Mouse (Mus musculus): Measurements from ENCODE around the gene a. TPM values are rescaled to one million over a fixed set of nuclear protein-coding genes. Genes with fewer than 3 reads are reported as not detected.

a gene
- polyA plus RNA-seq, 1 experiment from 2014 or later, result 0.32 TPM

DNA sequence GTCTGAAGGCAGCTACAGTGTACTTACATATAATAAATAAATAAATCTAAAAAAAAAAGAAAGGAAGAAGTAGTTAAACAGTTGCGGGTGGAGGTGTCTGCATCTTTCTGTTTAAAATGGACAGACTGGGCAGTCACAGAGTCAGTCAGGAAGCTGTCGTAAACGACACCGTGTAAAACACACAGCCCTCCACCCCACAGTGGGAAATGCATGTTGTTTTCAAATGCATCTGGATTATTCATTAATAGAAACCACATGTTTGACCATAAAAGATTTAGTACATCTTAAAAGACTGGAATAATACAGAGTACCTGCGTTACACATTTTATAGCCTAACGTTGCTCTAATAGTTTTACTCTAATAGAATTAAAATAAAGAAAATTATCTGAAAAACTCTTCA lies 135.6 kb downstream of the a start:
- H3K27me3 ChIP-seq, result no peaks in the 10 kb centered on the region
- H3K4me3 ChIP-seq (replicated peaks), result no peak overlapping the region
- no peak overlapping the region for H3K4me2 ChIP-seq
- ATAC-seq (ENCODE audit: insufficient read depth), result no peak
- no peaks in the 10 kb centered on the region for H3K9me3 ChIP-seq (replicated peaks)
- no peak overlapping the region for H3K9ac ChIP-seq
- H3K4me1 ChIP-seq (replicated peaks), result no peaks in the 10 kb centered on the region
- 74% methylated on average over 6 of the region's 6 CpGs for WGBS (ENCODE audit: insufficient replicate concordance)
- no peak overlapping the region for H3K27ac ChIP-seq (replicated peaks)
- H3K36me3 ChIP-seq (replicated peaks), result no peaks in the 10 kb centered on the region

DNA sequence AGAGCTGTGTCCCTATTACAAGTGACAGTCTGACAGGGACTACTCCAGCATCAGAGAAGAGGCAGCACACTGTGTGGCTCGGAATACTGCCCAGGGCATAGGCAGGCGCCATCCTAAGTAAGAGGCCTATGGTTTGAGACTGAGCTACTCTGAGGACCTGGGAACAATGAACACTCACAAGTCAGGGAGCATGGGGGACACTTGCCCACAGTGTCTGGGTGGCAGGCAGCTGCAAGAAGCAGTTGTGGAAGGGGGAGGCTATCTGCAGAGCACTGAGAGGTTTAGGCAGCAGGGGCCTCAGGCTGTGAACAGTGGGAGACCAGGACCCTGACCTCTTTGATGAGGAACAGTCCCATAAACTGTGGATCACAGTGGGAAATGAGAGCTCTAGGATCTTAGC lies 137.1 kb downstream of the a start:
- H3K9me3 ChIP-seq (replicated peaks), result no peaks in the 10 kb centered on the region
- H3K27me3 ChIP-seq, result no peaks in the 10 kb centered on the region
- no peaks in the 10 kb centered on the region for H3K4me1 ChIP-seq (replicated peaks)
- H3K9ac ChIP-seq, result no peak overlapping the region
- H3K36me3 ChIP-seq (replicated peaks), result no peaks in the 10 kb centered on the region
- no peak overlapping the region for H3K4me3 ChIP-seq (replicated peaks)
- ATAC-seq (ENCODE audit: insufficient read depth), result no peak
- no peak overlapping the region for H3K27ac ChIP-seq (replicated peaks)
- H3K4me2 ChIP-seq, result no peak overlapping the region
- 63% methylated on average over 2 of the region's 2 CpGs for WGBS (ENCODE audit: insufficient replicate concordance)

DNA sequence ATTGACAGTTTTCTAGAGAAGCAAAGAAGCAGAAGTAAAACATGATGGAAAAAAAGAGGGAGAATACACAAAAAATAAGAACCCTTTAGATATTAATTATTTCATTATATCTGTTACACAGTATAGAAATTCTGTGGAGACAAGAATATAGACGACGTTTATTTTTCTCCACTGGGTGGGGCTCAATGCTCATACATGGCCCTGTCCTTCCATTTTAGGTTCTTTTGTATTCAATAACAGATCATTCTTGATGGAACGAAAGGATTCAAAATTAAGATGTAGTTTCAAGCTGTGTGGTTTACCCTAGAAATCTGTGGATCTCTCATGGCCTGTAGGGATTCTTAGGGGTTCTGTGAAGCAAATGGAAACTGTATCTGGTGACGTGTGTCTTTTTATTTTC lies 142.7 kb downstream of the a start:
- Histone ChIP-seq H3K4me2 (no peak overlapping the region), H3K27me3 (0 out of 2 replicates have a peak, but pooled peaks cover 4% of the 10 kb centered on the region), H3K4me1 (replicated peaks) (no peaks in the 10 kb centered on the region), H3K27ac (replicated peaks) (no peak overlapping the region), H3K36me3 (replicated peaks) (no peaks in the 10 kb centered on the region), H3K9me3 (replicated peaks) (no peaks in the 10 kb centered on the region), H3K4me3 (replicated peaks) (no peak overlapping the region), H3K9ac (no peak overlapping the region)
- 49% methylated on average over 4 of the region's 4 CpGs for WGBS (ENCODE audit: insufficient replicate concordance)
- no peak for ATAC-seq (ENCODE audit: insufficient read depth)

DNA sequence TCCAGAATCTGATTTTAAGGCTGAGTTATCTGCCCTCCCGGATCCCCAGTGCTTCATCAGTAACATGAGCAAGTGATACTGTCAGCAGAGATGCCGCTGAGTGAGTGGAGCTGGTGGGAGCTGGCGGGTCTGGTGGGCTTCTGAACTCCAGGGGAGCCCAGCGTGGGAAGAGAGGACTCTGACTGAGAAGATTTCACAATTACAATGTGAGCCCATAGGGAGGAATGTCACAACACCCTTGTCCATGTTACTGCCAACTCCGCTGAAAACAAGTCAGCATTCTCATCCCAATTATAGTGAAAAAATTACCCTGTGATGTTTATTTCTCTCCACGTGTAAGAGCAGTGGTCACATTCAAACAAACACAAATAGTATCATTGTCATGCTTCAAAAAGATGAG lies 144.9 kb downstream of the a start:
- no peak overlapping the region for H3K27ac ChIP-seq (replicated peaks)
- no peak overlapping the region for H3K9ac ChIP-seq
- H3K4me1 ChIP-seq (replicated peaks), result no peaks in the 10 kb centered on the region
- H3K4me3 ChIP-seq (replicated peaks), result no peak overlapping the region
- no peak overlapping the region for H3K4me2 ChIP-seq
- H3K27me3 ChIP-seq, result 0 out of 2 replicates have a peak, but pooled peaks cover 4% of the 10 kb centered on the region
- no peaks in the 10 kb centered on the region for H3K9me3 ChIP-seq (replicated peaks)
- no peak for ATAC-seq (ENCODE audit: insufficient read depth)
- 50% methylated on average over 6 of the region's 6 CpGs for WGBS (ENCODE audit: insufficient replicate concordance)
- H3K36me3 ChIP-seq (replicated peaks), result no peaks in the 10 kb centered on the region

DNA sequence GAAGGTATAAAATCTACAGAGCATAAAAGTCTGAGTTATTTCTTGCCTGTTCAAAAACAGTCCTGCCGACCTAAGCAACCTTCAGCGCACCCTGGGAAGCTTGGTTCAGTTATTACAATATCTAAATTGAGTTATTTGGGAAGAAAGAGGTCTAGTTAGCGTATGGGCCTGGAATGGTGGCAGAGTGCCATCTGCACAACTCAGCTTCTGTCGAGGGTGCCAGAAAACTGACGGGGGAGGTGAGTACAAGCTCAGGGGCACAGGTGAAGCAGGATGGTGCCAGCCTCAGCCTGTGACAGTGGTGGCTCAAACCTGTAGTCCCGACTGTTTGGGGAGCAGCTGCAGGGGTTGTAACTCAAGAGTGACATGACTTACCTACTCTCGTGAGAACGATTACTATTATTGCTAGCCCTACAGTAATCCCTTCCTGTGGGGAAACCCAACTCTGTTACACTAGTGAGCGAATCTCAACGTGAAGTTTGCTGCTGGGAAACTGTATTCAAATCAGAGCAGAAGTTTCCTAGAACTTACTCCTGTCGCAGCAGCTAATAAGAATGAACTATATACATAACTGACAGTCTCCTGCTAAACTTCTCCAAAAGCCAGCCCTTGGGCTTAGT lies 145.4 kb downstream of the a start:
- Histone ChIP-seq H3K4me1 (replicated peaks) (no peaks in the 10 kb centered on the region), H3K9me3 (replicated peaks) (no peaks in the 10 kb centered on the region), H3K9ac (no peak overlapping the region), H3K27ac (replicated peaks) (no peak overlapping the region), H3K4me2 (no peak overlapping the region), H3K27me3 (0 out of 2 replicates have a peak, but pooled peaks cover 4% of the 10 kb centered on the region), H3K36me3 (replicated peaks) (no peaks in the 10 kb centered on the region), H3K4me3 (replicated peaks) (no peak overlapping the region)
- ATAC-seq (ENCODE audit: insufficient read depth), result no peak
- WGBS (ENCODE audit: insufficient replicate concordance), result 55% methylated on average over 11 of the region's 11 CpGs

DNA sequence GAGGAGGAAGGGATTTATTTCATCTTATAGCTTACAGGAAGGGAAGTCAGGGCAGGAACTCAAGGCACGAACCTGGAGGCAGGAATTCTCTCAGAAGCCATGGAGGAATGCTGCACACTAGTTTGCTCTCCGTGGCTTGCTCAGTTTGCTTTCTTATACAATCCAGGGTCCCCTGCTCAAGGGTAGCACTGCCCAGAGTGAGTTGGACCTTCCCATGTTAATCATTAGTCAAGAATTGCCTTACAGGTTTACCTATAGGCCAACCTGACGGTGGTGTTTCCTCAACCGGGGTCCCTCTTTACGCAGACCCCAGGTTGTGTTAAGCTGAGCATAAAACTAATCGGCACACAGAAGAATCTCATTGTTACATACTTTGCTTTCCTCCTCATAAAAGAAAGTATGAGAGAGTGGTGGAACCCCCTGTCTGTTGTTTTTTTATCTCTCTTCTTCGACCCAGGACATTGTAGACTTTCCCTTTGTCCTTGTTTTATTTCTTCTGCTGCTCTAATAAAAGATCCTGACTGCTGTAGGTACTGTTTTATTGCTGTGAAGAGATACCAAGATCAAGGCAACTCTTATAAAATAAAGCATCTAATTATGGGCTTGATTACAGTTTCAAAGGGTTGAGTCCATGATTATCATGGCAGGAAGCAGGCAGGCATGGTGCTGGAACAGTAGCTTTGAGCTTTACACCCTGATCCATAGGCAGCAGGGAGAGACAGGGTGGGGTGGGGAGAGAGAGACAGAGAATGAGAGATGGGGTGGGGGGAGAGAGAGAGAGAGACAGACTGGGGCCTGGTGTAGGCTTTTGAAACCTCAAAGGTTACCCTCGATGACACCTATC lies 146.6 kb downstream of the a start:
- Histone ChIP-seq H3K27ac (replicated peaks) (no peak overlapping the region), H3K9ac (no peak overlapping the region), H3K27me3 (0 out of 2 replicates have a peak, but pooled peaks cover 4% of the 10 kb centered on the region), H3K9me3 (replicated peaks) (no peaks in the 10 kb centered on the region), H3K4me3 (replicated peaks) (no peak overlapping the region), H3K4me1 (replicated peaks) (no peaks in the 10 kb centered on the region; the same call in 1 of the 2 replicates), H3K36me3 (replicated peaks) (no peaks in the 10 kb centered on the region), H3K4me2 (no peak overlapping the region)
- 52% methylated on average over 8 of the region's 8 CpGs for WGBS (ENCODE audit: insufficient replicate concordance)
- ATAC-seq (ENCODE audit: insufficient read depth), result no peak

DNA sequence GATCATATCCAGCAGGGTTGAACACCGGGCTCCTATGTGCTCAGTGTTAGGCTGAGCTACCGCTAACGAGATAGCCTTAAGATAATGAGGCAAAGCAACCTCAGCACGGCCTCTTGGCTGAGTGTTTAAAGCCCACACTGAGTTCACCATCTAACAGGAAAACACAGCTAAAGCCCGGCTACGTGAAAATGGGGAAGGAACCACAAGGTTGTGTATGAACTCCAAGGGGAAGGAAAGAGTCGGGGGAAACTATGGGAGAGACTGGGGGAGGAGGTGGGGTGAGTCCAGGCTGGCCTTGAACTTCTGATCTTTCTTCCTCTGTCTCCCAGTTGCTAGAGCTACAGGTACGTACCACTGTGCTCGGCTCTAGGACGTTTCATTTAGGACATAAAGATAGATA lies 150.8 kb downstream of the a start:
- Histone ChIP-seq H3K27ac (replicated peaks) (no peak overlapping the region), H3K36me3 (replicated peaks) (no peaks in the 10 kb centered on the region), H3K4me3 (replicated peaks) (no peak overlapping the region), H3K9ac (no peak overlapping the region), H3K27me3 (no peaks in the 10 kb centered on the region), H3K4me1 (replicated peaks) (no peaks in the 10 kb centered on the region; the same call in 1 of the 2 replicates), H3K4me2 (no peak overlapping the region), H3K9me3 (replicated peaks) (no peaks in the 10 kb centered on the region)
- no peak for ATAC-seq (ENCODE audit: insufficient read depth)
- 27% methylated on average over 10 of the region's 10 CpGs for WGBS (ENCODE audit: insufficient replicate concordance)

DNA sequence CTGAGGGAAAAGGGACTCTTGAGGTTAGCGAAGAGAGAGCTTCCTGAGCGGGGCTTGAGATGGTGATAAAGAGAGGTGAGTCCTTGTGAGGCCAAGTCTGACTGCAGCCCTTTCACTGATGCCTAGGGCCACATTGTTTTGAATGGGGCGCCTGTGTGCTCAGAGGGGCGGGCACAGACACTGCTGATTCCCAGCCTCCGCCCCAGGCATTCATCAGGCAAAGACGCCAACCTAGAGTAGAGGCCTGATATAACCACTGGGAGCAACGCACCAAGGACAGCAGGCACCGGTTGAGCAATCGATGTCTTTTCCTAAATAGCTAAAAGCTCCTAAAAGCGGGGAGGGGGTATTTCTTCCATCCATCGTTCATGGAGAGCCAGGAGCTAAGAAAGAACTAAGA lies 151.3 kb downstream of the a start:
- Histone ChIP-seq H3K9ac (no peak overlapping the region), H3K36me3 (replicated peaks) (no peaks in the 10 kb centered on the region), H3K4me3 (replicated peaks) (no peak overlapping the region), H3K27ac (replicated peaks) (no peak overlapping the region), H3K27me3 (no peaks in the 10 kb centered on the region), H3K4me2 (peak overlapping the region; percentile 50), H3K9me3 (replicated peaks) (no peaks in the 10 kb centered on the region), H3K4me1 (replicated peaks) (no peaks in the 10 kb centered on the region; the same call in 1 of the 2 replicates)
- ATAC-seq (ENCODE audit: insufficient read depth), result no peak
- 53% methylated on average over 11 of the region's 11 CpGs for WGBS (ENCODE audit: insufficient replicate concordance)

DNA sequence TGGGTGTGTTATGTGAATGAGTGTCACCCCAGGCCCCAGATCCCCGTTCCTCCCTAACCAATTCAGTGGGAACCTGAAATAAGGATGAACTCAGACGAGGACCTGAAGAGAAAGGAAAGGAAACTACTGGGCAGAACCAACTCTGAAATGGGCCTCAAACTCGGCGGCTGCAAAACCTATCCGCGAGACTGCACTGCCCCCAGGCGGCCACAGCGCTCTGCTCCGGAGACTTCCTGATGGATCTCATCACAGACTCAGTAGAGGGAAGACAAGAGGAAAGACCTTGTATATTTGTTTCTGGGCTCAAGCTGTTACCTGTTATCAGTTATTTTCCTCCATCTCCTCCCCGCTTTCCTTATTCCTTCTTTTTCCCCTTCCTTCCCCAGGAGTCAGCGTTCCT lies 151.9 kb downstream of the a start:
- Histone ChIP-seq H3K27me3 (no peaks in the 10 kb centered on the region), H3K4me2 (peak overlapping the region; percentile 50)
- 9% methylated on average over 11 of the region's 11 CpGs for whole genome bisulfite sequencing (ENCODE audit: insufficient replicate concordance)

DNA sequence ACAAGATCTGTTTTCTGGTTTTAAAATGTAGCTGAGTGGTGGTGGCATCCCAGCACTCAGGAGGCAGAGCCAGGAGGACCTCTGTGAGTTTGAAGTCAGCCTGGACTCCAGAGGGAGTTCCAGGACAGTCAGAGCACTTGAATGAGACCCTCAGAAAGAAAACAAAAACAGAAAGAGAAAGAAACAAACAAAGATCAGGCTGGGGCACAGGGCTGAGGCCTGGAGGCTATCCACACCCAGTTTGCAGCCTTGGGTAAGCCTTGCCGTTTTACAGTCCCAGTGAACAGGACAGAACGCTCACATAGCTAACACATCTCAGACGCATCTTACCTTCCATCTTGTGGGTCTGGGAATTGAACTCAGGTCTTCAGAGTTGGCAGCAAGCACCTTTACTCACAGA lies 155.7 kb downstream of the a start:
- Histone ChIP-seq H3K4me3 (replicated peaks) (no peak overlapping the region), H3K4me1 (replicated peaks) (no peaks in the 10 kb centered on the region; the same call in 1 of the 2 replicates), H3K4me2 (no peak overlapping the region), H3K27ac (replicated peaks) (no peak overlapping the region), H3K9ac (no peak overlapping the region), H3K27me3 (no peaks in the 10 kb centered on the region), H3K36me3 (replicated peaks) (no peaks in the 10 kb centered on the region), H3K9me3 (replicated peaks) (no peaks in the 10 kb centered on the region)
- 75% methylated on average over 3 of the region's 3 CpGs for WGBS (ENCODE audit: insufficient replicate concordance)
- ATAC-seq (ENCODE audit: insufficient read depth), result no peak

More for the DNA sequence above, 151.9 kb downstream of the a start:
- peak overlapping the region; percentile 24; the same call in 1 of the 2 replicates for H3K4me3 ChIP-seq (replicated peaks)
- no peaks in the 10 kb centered on the region; the same call in 1 of the 2 replicates for H3K4me1 ChIP-seq (replicated peaks)
- H3K36me3 ChIP-seq (replicated peaks), result no peaks in the 10 kb centered on the region
- ATAC-seq (ENCODE audit: insufficient read depth), result no peak
- H3K9me3 ChIP-seq (replicated peaks), result no peaks in the 10 kb centered on the region
- no peak overlapping the region for H3K27ac ChIP-seq (replicated peaks)
- H3K9ac ChIP-seq, result no peak overlapping the region

DNA sequence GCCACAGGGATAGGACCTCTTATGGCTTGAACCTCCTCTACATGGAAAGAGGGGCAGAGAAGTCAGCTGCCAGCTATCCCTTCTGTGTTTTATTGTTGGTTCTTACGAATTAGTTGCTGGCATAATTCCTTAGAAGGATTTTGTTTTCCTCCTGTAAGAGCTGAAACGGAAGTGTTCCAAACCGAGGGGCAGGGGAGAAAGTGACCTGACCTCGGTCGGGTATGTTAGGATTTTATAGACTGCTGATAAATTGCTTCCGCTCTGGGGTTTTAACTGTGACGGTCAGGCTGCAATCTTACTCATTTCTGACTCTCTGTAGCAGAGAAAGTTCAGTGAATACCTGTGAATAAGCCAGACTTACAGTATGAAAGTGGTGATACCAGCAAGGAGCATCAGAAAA lies 158.2 kb downstream of the a start:
- H3K4me1 ChIP-seq (replicated peaks), result no peaks in the 10 kb centered on the region
- H3K4me2 ChIP-seq, result no peak overlapping the region
- no peaks in the 10 kb centered on the region for H3K36me3 ChIP-seq (replicated peaks)
- no peaks in the 10 kb centered on the region for H3K9me3 ChIP-seq (replicated peaks)
- no peak overlapping the region for H3K27ac ChIP-seq (replicated peaks)
- no peak for ATAC-seq (ENCODE audit: insufficient read depth)
- no peak overlapping the region for H3K9ac ChIP-seq
- 41% methylated on average over 7 of the region's 7 CpGs for WGBS (ENCODE audit: insufficient replicate concordance)
- no peak overlapping the region for H3K4me3 ChIP-seq (replicated peaks)
- no peaks in the 10 kb centered on the region for H3K27me3 ChIP-seq
